Comparison of ENCODE assay signal across 15 mouse cellular contexts in genomic region chr19:57013271-57013677, GRCm38 (mm10). TPM values are rescaled to one million over a fixed set of nuclear protein-coding genes. Genes with fewer than 3 reads are reported as not detected.
DNase-seq lines count a peak whose midpoint lies in the region; TF ChIP-seq lines count a peak whose summit lies in the region.
"Had no signal": no experiment of that assay in that cellular context is flagged by ENCODE, and none has a peak within 500 bp of the region (broad histone marks: within the 10 kb centered on the region; RNA-seq: fewer than 3 reads in every experiment).

No protein-coding gene starts in this region.

- no peak overlapping the region for H3K27ac ChIP-seq in kidney, adult 2 months (ENCODE audit: insufficient read depth, low read depth, low read length)
- no peak overlapping the region for H3K27ac ChIP-seq in limb, embryonic 10.5 days
- H3K27ac ChIP-seq: lung, embryonic 15.5 days; neural tube, embryonic 15.5 days had no signal

- H3K27me3 ChIP-seq in kidney, adult 2 months (replicated peaks; ENCODE audit: control insufficient read depth, insufficient read depth, low read length) = no peaks in the 10 kb centered on the region
- H3K27me3 ChIP-seq in limb, embryonic 10.5 days (ENCODE audit: low read depth, poor library complexity, severe bottlenecking) = peaks cover 39% of the 10 kb centered on the region
- H3K27me3 ChIP-seq: lung, embryonic 15.5 days had no signal

- no peak overlapping the region for H3K4me3 ChIP-seq in kidney, adult 2 months (ENCODE audit: insufficient read depth, low read depth, low read length)
- no peak overlapping the region for H3K4me3 ChIP-seq in limb, embryonic 10.5 days
- H3K4me3 ChIP-seq: lung, embryonic 15.5 days; neural tube, embryonic 15.5 days had no signal

- TF ChIP-seq POLR2A in kidney, adult 2 months (IDR thresholded peaks at IDR 0.05; ENCODE audit: low read depth, low read length) = no peak

- no peaks in the 10 kb centered on the region for H3K9me3 ChIP-seq in limb, embryonic 10.5 days (replicated peaks)
- H3K9me3 ChIP-seq: lung, embryonic 15.5 days; neural tube, embryonic 15.5 days had no signal

- peak; percentile 62 for DNase-seq in adrenal gland, adult 8-10 months
- no peak for DNase-seq in adrenal gland, postnatal 4 days (ENCODE audit: low spot score in 2 of 2)
- peak; percentile 39 for DNase-seq in NIH3T3 (ENCODE audit: low read depth)
- DNase-seq in kidney, adult 2 months = peak; percentile 82
- DNase-seq in kidney, postnatal 36 days = peak; percentile 66 to 77
- DNase-seq in limb, embryonic 10.5 days (ENCODE audit: low spot score) = no peak
- DNase-seq in heart, adult 18-20 months = no peak
- no peak for DNase-seq in cerebellum, postnatal 36 days
- DNase-seq: cerebellum, adult 2 months; gastrocnemius, postnatal 36 days; liver; right cerebral cortex, adult 18-20 months had no signal

- 40% methylated on average over 6 of the region's 6 CpGs for WGBS in kidney, adult 2 months
- 71% methylated on average over 6 of the region's 6 CpGs for WGBS in limb, embryonic 10.5 days

- H3K36me3 ChIP-seq in kidney, adult 2 months (ENCODE audit: control insufficient read depth, insufficient read depth, low read length) = no peaks in the 10 kb centered on the region
- no peaks in the 10 kb centered on the region for H3K36me3 ChIP-seq in limb, embryonic 10.5 days
- H3K36me3 ChIP-seq: lung, embryonic 15.5 days; neural tube, embryonic 15.5 days had no signal

- TF ChIP-seq CTCF in kidney, adult 2 months (conservative IDR thresholded peaks at IDR 0.05; ENCODE audit: insufficient read depth, insufficient read length, low read depth, low read length) = no peak

- H3K4me1 ChIP-seq in kidney, adult 2 months (ENCODE audit: control insufficient read depth, insufficient read depth, low read length) = peaks cover 5% of the 10 kb centered on the region; the same call in 1 of the 2 replicates
- H3K4me1 ChIP-seq in limb, embryonic 10.5 days = peaks cover 27% of the 10 kb centered on the region

RNA-seq across cellular contexts. Expression of gene Afap1l2, which starts 5.2 kb away (rescaled TPM):
- total RNA-seq in adrenal gland, adult 8-10 months (2022) = 10 to 100 TPM; 26.7 to 42.5 (median 32.2) TPM
- 10 to 100 TPM; 20.5 to 20.6 TPM for total RNA-seq in adrenal gland, postnatal 4 days (2021)
- polyA plus RNA-seq in kidney, adult 2 months (2012; rRNA removed) = 9.2 and 10.1 TPM in 2 replicates
- polyA plus RNA-seq in limb, embryonic 10.5 days (2016; fragmentation: Nextera tagmentation; extraction: Ambion mirVana) = 0.51 and 1.1 TPM in 2 replicates
- total RNA-seq in heart, adult 18-20 months (2021) = 1 to 10 TPM; 1.8 to 2.4 TPM
- polyA plus RNA-seq: CD4-positive, CD25-positive, alpha-beta regulatory T cell, adult 4 months had no signal

Comparison
In these comparisons a context has a peak if more than half of its experiments do, and no peak if none do; other contexts are left out.
1. DNase-seq: peak in adrenal gland, adult 8-10 months (single experiment), NIH3T3 (single experiment), kidney, adult 2 months (single experiment) and kidney, postnatal 36 days (2 of 2); none in adrenal gland, postnatal 4 days (0 of 2), limb, embryonic 10.5 days (single experiment), heart, adult 18-20 months (0 of 2) and cerebellum, postnatal 36 days (0 of 2).
2. RNA of gene Afap1l2, which starts 5.2 kb away (total RNA-seq): 26.7 to 42.5 TPM in adrenal gland, adult 8-10 months and 20.5 to 20.6 TPM in adrenal gland, postnatal 4 days; 1.8 to 2.4 TPM in heart, adult 18-20 months; every median in the first group is over 4 times any median in the second.